Mouse (Mus musculus) embryonic facial prominence, embryonic 11.5 days (tissue): Measurements from ENCODE around the gene Iqgap3. TPM values are rescaled to one million over a fixed set of nuclear protein-coding genes. Genes with fewer than 3 reads are reported as not detected.

Source experiments
- ATAC-seq: fragments of 200-750 bp; cut with Nextera tagmentation; replicated peaks from 2 replicates; pipeline ENCODE4 v1.8.0; 2017; ENCODE audit warnings: low read depth; ENCODE audit not compliant: insufficient number of reproducible peaks, low FRiP score, low TSS enrichment
- DNase-seq: peaks from one replicate; pipeline ENCODE4 v3.0.0-alpha.2; 2015; ENCODE audit warnings: low spot score
- H3K27ac ChIP-seq: fragments of 300-500 bp; sonication (generic); replicated peaks from 2 replicates; pipeline ENCODE4 v1.5.1; 2014; ENCODE audit warnings: mild to moderate bottlenecking, low read depth, low read length, control low read depth
- H3K27me3 ChIP-seq: fragments of 300-500 bp; sonication (generic); 2 replicates; pipeline ENCODE4 v1.6.1; 2014; ENCODE audit warnings: mild to moderate bottlenecking, low read length, moderate library complexity, mixed read lengths; ENCODE audit not compliant: control insufficient read depth, insufficient read depth
- H3K36me3 ChIP-seq: fragments of 300-500 bp; sonication (generic); replicated peaks from 2 replicates; pipeline ENCODE4 v1.6.1; 2014; ENCODE audit warnings: low read depth, mild to moderate bottlenecking, low read length, moderate library complexity, mixed read lengths; ENCODE audit not compliant: control insufficient read depth, insufficient read depth
- H3K4me1 ChIP-seq: fragments of 300-500 bp; sonication (generic); 2 replicates; pipeline ENCODE4 v1.6.1; 2014; ENCODE audit warnings: low read length, mixed read lengths; ENCODE audit not compliant: control insufficient read depth, insufficient read depth
- H3K4me2 ChIP-seq: fragments of 300-500 bp; sonication (generic); 2 replicates; pipeline ENCODE4 v1.6.1; 2014; ENCODE audit warnings: low read depth, mild to moderate bottlenecking, control low read depth, low read length, moderate library complexity
- H3K4me3 ChIP-seq: fragments of 300-500 bp; sonication (generic); 2 replicates; pipeline ENCODE4 v1.5.1; 2014; ENCODE audit warnings: low read depth, low read length, control low read depth
- H3K9ac ChIP-seq: fragments of 300-500 bp; sonication (generic); replicated peaks from 2 replicates; pipeline ENCODE4 v1.6.1; 2014; ENCODE audit warnings: mild to moderate bottlenecking, control low read depth, low read length
- H3K9me3 ChIP-seq: fragments of 300-500 bp; sonication (generic); replicated peaks from 2 replicates; pipeline ENCODE4 v1.6.1; 2016; ENCODE audit warnings: mild to moderate bottlenecking, low read length, inconsistent platforms, mixed read lengths; ENCODE audit not compliant: control insufficient read depth
- WGBS: fragments of 180-500 bp; shearing (Covaris S2); extraction: QIAGEN DNeasy Blood & Tissue Kit; methylation state at CpG from one replicate; pipeline ENCODE4 v1.1.7; 2014; 5-methylcytosine and 5-hydroxymethylcytosine counted together
- polyA plus RNA-seq: library from polyadenylated mRNA; unstranded; fragments of >200 nt; fragmentation: Nextera tagmentation; extraction: Ambion mirVana; gene quantifications from 2 replicates; pipeline ENCODE4 v1.2.1, GENCODE M21; 2014

Iqgap3 gene
- polyA plus RNA-seq, 1 experiment from 2014 or later = 17.8 TPM

DNA sequence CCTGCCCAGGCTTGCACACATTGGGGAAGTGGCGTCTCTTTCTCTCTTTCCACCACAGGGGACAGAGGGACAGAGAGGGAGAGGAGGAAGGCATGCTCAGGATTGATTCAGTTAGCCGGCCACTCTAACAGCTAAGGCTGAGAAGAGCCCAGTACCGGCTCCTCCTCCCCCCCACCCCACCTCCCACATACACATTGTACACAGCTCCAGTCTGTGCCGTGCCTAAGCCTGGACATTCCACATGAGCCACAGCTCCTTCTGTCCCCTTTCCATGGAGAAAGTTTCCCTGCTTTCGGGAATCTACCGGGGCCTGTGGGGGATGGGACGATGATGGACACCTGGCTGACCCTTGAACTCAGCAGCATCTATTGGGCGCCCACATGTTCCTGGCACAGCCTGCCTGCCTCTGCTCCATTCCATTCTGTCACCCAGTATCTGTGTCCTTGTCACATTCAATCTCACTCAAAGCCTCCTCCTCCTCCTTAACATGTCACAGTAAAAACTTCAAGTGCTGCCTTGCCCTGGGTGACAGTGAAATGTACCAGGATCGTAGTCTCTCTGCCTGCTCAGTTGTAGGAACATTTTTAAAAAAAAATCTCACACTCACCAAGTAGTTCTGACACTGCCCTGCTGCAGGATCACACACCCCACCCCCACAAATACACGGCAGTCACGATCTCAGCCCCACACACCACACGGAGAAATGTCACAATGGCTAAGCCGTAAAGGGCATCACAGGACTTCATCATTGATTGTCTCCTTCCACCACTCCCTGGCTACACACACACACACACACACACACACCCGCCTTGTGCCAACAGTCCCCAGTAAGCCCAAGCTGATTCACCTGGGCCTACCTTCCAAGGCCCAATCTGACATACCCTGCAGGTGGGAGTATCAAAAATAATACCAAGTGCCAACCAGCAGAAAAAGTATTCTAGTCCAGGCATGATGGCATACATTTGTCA, 39.7 kb downstream of the Iqgap3 start:
- no peaks in the 10 kb centered on the region for H3K9me3 ChIP-seq
- DNase-seq = no peak
- peaks cover 3% of the 10 kb centered on the region for H3K36me3 ChIP-seq
- no peak overlapping the region for H3K4me2 ChIP-seq
- H3K4me3 ChIP-seq = no peak overlapping the region
- no peaks in the 10 kb centered on the region for H3K4me1 ChIP-seq
- 77% methylated on average over 14 of the region's 14 CpGs for WGBS
- H3K27ac ChIP-seq = no peak overlapping the region
- no peak overlapping the region for H3K9ac ChIP-seq
- ATAC-seq = no peak
- H3K27me3 ChIP-seq = no peaks in the 10 kb centered on the region

GRCm38 (mm10) chr3:88125195-88125594, 43.4 kb downstream of the Iqgap3 start:
- Histone ChIP-seq H3K4me2 (no peak overlapping the region), H3K36me3 (peaks cover under 1% of the 10 kb centered on the region), H3K4me1 (no peaks in the 10 kb centered on the region), H3K27me3 (no peaks in the 10 kb centered on the region), H3K9me3 (no peaks in the 10 kb centered on the region), H3K27ac (no peak overlapping the region), H3K4me3 (no peak overlapping the region), H3K9ac (no peak overlapping the region)
- ATAC-seq (no peak), DNase-seq (no peak)
- WGBS = 77% methylated on average over 4 of the region's 4 CpGs

DNA sequence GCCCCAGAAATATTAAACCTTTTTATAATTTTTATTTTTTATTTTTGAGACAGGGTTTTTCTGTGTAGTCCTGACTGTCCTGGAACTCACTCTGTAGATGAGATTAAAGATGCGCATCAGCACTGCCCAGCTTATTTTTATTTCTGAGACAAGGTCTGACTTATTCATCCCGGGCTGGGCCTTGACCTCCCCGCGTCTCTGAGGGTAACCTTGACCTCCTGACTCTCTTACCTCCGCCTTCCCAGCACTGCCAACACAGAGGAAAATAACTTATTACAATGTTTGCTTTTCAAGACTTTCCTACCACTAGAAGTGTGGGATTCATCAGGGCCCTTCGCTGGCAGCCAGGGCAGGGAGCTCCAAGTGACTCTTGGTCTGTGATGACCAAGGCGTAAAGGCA, 44.4 kb downstream of the Iqgap3 start:
- Histone ChIP-seq H3K4me2 (no peak overlapping the region), H3K9ac (no peak overlapping the region), H3K27ac (no peak overlapping the region), H3K36me3 (no peaks in the 10 kb centered on the region), H3K4me3 (no peak overlapping the region), H3K27me3 (no peaks in the 10 kb centered on the region), H3K4me1 (no peaks in the 10 kb centered on the region), H3K9me3 (no peaks in the 10 kb centered on the region)
- no peak for DNase-seq
- no peak for ATAC-seq
- WGBS = 79% methylated on average over 7 of the region's 7 CpGs

GRCm38 (mm10) chr3:88127636-88128035, 45.9 kb downstream of the Iqgap3 start:
- H3K36me3 ChIP-seq = no peaks in the 10 kb centered on the region
- 65% methylated on average over 3 of the region's 3 CpGs for WGBS

GRCm38 (mm10) chr3:88128056-88128455, 46.3 kb downstream of the Iqgap3 start:
- Histone ChIP-seq H3K4me3 (no peak overlapping the region), H3K27me3 (no peaks in the 10 kb centered on the region), H3K36me3 (no peaks in the 10 kb centered on the region), H3K9ac (no peak overlapping the region), H3K27ac (no peak overlapping the region), H3K4me1 (no peaks in the 10 kb centered on the region), H3K4me2 (no peak overlapping the region), H3K9me3 (no peaks in the 10 kb centered on the region)
- DNase-seq (no peak), ATAC-seq (no peak)
- 75% methylated on average over 5 of the region's 5 CpGs for WGBS

More at GRCm38 (mm10) chr3:88127636-88128035, 45.9 kb downstream of the Iqgap3 start:
- Histone ChIP-seq H3K4me2 (no peak overlapping the region), H3K9me3 (no peaks in the 10 kb centered on the region), H3K27ac (no peak overlapping the region), H3K4me1 (no peaks in the 10 kb centered on the region), H3K27me3 (no peaks in the 10 kb centered on the region), H3K4me3 (no peak overlapping the region), H3K9ac (no peak overlapping the region)
- ATAC-seq = no peak
- DNase-seq = no peak

DNA sequence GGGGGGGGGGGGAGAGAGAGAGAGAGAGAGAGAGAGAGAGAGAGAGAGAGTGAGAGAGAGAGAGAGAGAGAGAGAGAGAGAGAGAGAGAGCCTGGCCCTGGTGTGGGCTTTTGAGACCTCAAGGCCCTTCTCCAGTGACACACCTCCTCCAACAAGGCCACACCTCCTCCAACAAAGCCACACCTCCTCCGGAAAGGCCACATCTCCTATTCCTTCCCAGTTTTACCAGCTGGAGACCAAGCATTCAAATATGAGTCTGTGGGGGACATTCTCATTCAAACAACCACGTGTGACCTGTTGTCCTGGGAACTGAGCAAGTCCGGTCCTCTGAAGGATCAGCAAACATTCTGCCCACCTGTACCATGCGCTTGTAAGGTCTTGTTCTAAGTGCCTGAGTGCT, 47.2 kb downstream of the Iqgap3 start:
- DNase-seq (no peak), ATAC-seq (no peak)
- no peak overlapping the region for H3K4me3 ChIP-seq
- no peaks in the 10 kb centered on the region for H3K36me3 ChIP-seq
- 58% methylated on average over 4 of the region's 4 CpGs for WGBS
- no peak overlapping the region for H3K27ac ChIP-seq
- H3K27me3 ChIP-seq = no peaks in the 10 kb centered on the region
- H3K9ac ChIP-seq = no peak overlapping the region
- H3K4me1 ChIP-seq = no peaks in the 10 kb centered on the region
- H3K4me2 ChIP-seq = no peak overlapping the region
- no peaks in the 10 kb centered on the region for H3K9me3 ChIP-seq

DNA sequence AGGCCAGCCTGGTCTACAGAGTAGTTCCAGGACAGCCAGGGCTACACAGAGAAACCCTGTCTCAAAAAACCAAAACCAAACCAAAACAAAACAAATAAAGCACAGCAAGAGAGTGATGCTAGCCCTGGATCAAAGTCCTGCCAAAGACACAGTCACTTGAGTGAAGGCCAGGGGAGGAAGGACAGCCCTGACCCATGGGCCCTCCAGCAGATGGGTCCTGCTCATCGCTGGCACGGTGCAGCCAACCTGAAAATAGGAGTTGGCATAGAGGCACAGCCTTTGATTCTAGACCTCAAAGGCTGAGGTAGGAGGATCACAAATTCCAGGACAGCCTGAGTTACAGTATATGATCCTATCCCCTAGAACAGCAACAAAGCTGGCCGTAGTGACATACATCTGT, 49.3 kb downstream of the Iqgap3 start:
- H3K4me2 ChIP-seq = no peak overlapping the region
- no peaks in the 10 kb centered on the region for H3K36me3 ChIP-seq
- no peak overlapping the region for H3K27ac ChIP-seq
- no peaks in the 10 kb centered on the region for H3K4me1 ChIP-seq
- no peak overlapping the region for H3K9ac ChIP-seq
- no peak overlapping the region for H3K4me3 ChIP-seq
- DNase-seq (no peak), ATAC-seq (no peak)
- 93% methylated on average over 3 of the region's 3 CpGs for WGBS
- H3K9me3 ChIP-seq = no peaks in the 10 kb centered on the region
- H3K27me3 ChIP-seq = no peaks in the 10 kb centered on the region

DNA sequence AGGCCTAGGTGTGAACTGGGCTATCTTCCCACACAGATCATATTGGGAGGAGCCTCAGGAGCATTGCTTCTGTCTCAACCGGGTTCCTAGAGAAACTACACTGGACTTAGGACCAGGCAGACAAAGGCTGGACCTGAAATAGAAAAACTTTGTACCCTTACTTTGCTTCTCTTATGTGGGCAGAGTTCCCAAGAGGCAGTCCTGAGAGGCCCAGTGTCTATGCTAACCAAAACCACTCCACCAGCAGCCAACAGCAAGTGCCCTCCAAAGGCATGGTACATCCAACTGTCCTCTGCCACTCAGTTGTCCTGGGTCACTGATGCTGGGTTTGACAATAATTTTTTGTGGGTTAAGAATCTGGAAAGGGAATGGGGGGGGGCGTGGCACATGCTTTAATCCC, 50.7 kb downstream of the Iqgap3 start:
- 69% methylated on average over 2 of the region's 2 CpGs for WGBS
- ATAC-seq = no peak

More for the DNA sequence above, 50.7 kb downstream of the Iqgap3 start:
- H3K27ac ChIP-seq = no peak overlapping the region
- H3K27me3 ChIP-seq = no peaks in the 10 kb centered on the region
- no peak overlapping the region for H3K9ac ChIP-seq
- H3K4me3 ChIP-seq = no peak overlapping the region
- no peaks in the 10 kb centered on the region for H3K36me3 ChIP-seq
- no peak overlapping the region for H3K4me2 ChIP-seq
- DNase-seq = no peak
- H3K4me1 ChIP-seq = no peaks in the 10 kb centered on the region
- H3K9me3 ChIP-seq = no peaks in the 10 kb centered on the region
